Mouse (Mus musculus): ENCODE measurements around the gene Mmp9.

DNA sequence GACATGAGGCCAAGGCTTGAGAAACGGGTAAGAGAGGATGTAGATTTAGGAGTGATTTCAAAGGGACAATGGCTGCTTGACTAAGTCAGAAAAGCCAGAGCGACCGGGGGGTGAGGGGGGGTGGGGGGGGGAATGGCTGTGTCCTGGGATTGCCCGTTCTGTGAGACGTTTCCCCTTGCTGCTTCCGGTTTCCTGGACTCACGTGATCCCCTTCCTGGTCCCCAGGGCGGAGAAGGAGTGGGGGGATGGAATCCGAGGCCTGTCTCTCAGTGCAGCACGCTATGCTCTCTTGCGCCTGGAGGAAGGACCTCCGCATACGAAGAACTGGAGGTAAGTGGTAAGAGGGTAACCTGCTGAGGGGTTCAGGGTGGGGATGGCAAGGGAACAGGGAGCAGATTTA lies 48.2 kb downstream of the Mmp9 start:
- TF ChIP-seq GATA1 (IDR thresholded peaks at IDR 0.05; ENCODE audit: borderline replicate concordance, low read length), result no peak
- no peak for TF ChIP-seq FLI1 (IDR thresholded peaks at IDR 0.05; ENCODE audit: low read length)
